Mouse (Mus musculus) erythroblast, embryonic 14.5 days (primary cell): ENCODE results near the gene Pdia4.

Source experiments
- GATA1 ChIP-seq: IDR thresholded peaks from 2 replicates; pipeline ENCODE4 v1.6.1; 2012; ENCODE audit warnings: low read length, inconsistent platforms, mixed read lengths
- TAL1 ChIP-seq: IDR thresholded peaks from 3 replicates; pipeline ENCODE4 v1.6.1; 2012; ENCODE audit warnings: low read length, inconsistent platforms, mixed read lengths

- TF ChIP-seq TAL1 = no peak
- no peak for TF ChIP-seq GATA1
These were observed 4.2 kb downstream of the Pdia4 start for GRCm38 (mm10) chr6:47809053-47809452.
